Mouse (Mus musculus): Measurements from ENCODE around the gene Acsf3. TPM values are rescaled to one million over a fixed set of nuclear protein-coding genes. Genes with fewer than 3 reads are reported as not detected.

Gene Acsf3
- polyA plus RNA-seq, 1 experiment from 2014 or later: 16.3 TPM

GRCm38 (mm10) chr8:122751342-122751741 is 23.9 kb upstream of the Acsf3 start:
- no peaks in the 10 kb centered on the region for H3K36me3 ChIP-seq (ENCODE audit: control insufficient read depth, insufficient read depth, low read length)
- peak overlapping the region; percentile 39 for H3K4me2 ChIP-seq (ENCODE audit: low read depth, low read length)
- no peaks in the 10 kb centered on the region for H3K9me3 ChIP-seq (ENCODE audit: control insufficient read depth, low read length)
- peak overlapping the region; percentile 89 for H3K27ac ChIP-seq (ENCODE audit: low read depth, low read length)
- peak; percentile 62 for ATAC-seq (ENCODE audit: low read depth)
- no peaks in the 10 kb centered on the region for H3K27me3 ChIP-seq (ENCODE audit: control insufficient read depth, insufficient read depth, low read length)
- peak overlapping the region; percentile 26 for H3K4me3 ChIP-seq (ENCODE audit: low read depth, low read length)
- peak overlapping the region; percentile 46 for H3K9ac ChIP-seq (replicated peaks; ENCODE audit: low read depth, low read length)
- H3K4me1 ChIP-seq (ENCODE audit: control insufficient read depth, insufficient read depth, low read length): peaks cover 24% of the 10 kb centered on the region
- WGBS: 40% methylated on average over 5 of the region's 5 CpGs

- no peaks in the 10 kb centered on the region for H3K9me3 ChIP-seq (ENCODE audit: control insufficient read depth, low read length)
- peaks cover 15% of the 10 kb centered on the region for H3K4me1 ChIP-seq (ENCODE audit: control insufficient read depth, insufficient read depth, low read length)
- peak overlapping the region; percentile 39 for H3K4me2 ChIP-seq (ENCODE audit: low read depth, low read length)
- WGBS: 63% methylated on average over 29 of the region's 29 CpGs
- H3K4me3 ChIP-seq (ENCODE audit: low read depth, low read length): peak overlapping the region; percentile 26
- no peaks in the 10 kb centered on the region for H3K27me3 ChIP-seq (ENCODE audit: control insufficient read depth, insufficient read depth, low read length)
- H3K36me3 ChIP-seq (ENCODE audit: control insufficient read depth, insufficient read depth, low read length): no peaks in the 10 kb centered on the region
- H3K9ac ChIP-seq (replicated peaks; ENCODE audit: low read depth, low read length): peak overlapping the region; percentile 46
- peak; percentile 59; the same call in 1 of the 2 replicates for ATAC-seq (ENCODE audit: low read depth)
- peak overlapping the region; percentile 89 for H3K27ac ChIP-seq (ENCODE audit: low read depth, low read length)
These were observed 23.1 kb upstream of the Acsf3 start for GRCm38 (mm10) chr8:122752111-122752721.

- no peaks in the 10 kb centered on the region for H3K9me3 ChIP-seq (ENCODE audit: control insufficient read depth, low read length)
- no peak overlapping the region for H3K4me2 ChIP-seq (ENCODE audit: low read depth, low read length)
- no peaks in the 10 kb centered on the region for H3K27me3 ChIP-seq (ENCODE audit: control insufficient read depth, insufficient read depth, low read length)
- no peaks in the 10 kb centered on the region for H3K36me3 ChIP-seq (ENCODE audit: control insufficient read depth, insufficient read depth, low read length)
- no peak overlapping the region for H3K9ac ChIP-seq (replicated peaks; ENCODE audit: low read depth, low read length)
- ATAC-seq (ENCODE audit: low read depth): no peak
- H3K27ac ChIP-seq (ENCODE audit: low read depth, low read length): no peak overlapping the region
- H3K4me3 ChIP-seq (ENCODE audit: low read depth, low read length): no peak overlapping the region
- 0 out of 2 replicates have a peak, but pooled peaks cover 7% of the 10 kb centered on the region for H3K4me1 ChIP-seq (ENCODE audit: control insufficient read depth, insufficient read depth, low read length)
These were observed 16.7 kb upstream of the Acsf3 start for GRCm38 (mm10) chr8:122758597-122758996.

- H3K4me3 ChIP-seq (ENCODE audit: low read depth, low read length): no peak overlapping the region
- no peaks in the 10 kb centered on the region for H3K9me3 ChIP-seq (ENCODE audit: control insufficient read depth, low read length)
- 0 out of 2 replicates have a peak, but pooled peaks cover 7% of the 10 kb centered on the region for H3K4me1 ChIP-seq (ENCODE audit: control insufficient read depth, insufficient read depth, low read length)
- H3K4me2 ChIP-seq (ENCODE audit: low read depth, low read length): no peak overlapping the region
- H3K36me3 ChIP-seq (ENCODE audit: control insufficient read depth, insufficient read depth, low read length): no peaks in the 10 kb centered on the region
- no peak overlapping the region for H3K9ac ChIP-seq (replicated peaks; ENCODE audit: low read depth, low read length)
- ATAC-seq (ENCODE audit: low read depth): no peak
- 0 out of 2 replicates have a peak overlapping the region, but pooled peaks have one; percentile 39 for H3K27ac ChIP-seq (ENCODE audit: low read depth, low read length)
- H3K27me3 ChIP-seq (ENCODE audit: control insufficient read depth, insufficient read depth, low read length): no peaks in the 10 kb centered on the region
- WGBS: 69% methylated on average over 7 of the region's 7 CpGs
These were observed 15.2 kb upstream of the Acsf3 start for GRCm38 (mm10) chr8:122760116-122760515.

GRCm38 (mm10) chr8:122761109-122761508 is 14.2 kb upstream of the Acsf3 start:
- 69% methylated on average over 6 of the region's 6 CpGs for WGBS
- Histone ChIP-seq H3K27me3 (ENCODE audit: control insufficient read depth, insufficient read depth, low read length) (no peaks in the 10 kb centered on the region), H3K4me2 (ENCODE audit: low read depth, low read length) (no peak overlapping the region), H3K9ac (replicated peaks; ENCODE audit: low read depth, low read length) (no peak overlapping the region), H3K4me1 (ENCODE audit: control insufficient read depth, insufficient read depth, low read length) (0 out of 2 replicates have a peak, but pooled peaks cover 7% of the 10 kb centered on the region), H3K36me3 (ENCODE audit: control insufficient read depth, insufficient read depth, low read length) (no peaks in the 10 kb centered on the region), H3K9me3 (ENCODE audit: control insufficient read depth, low read length) (no peaks in the 10 kb centered on the region), H3K27ac (ENCODE audit: low read depth, low read length) (no peak overlapping the region), H3K4me3 (ENCODE audit: low read depth, low read length) (no peak overlapping the region)
- ATAC-seq (ENCODE audit: low read depth): no peak

GRCm38 (mm10) chr8:122762731-122763266 is 12.5 kb upstream of the Acsf3 start:
- no peak overlapping the region for H3K4me3 ChIP-seq (ENCODE audit: low read depth, low read length)
- H3K4me1 ChIP-seq (ENCODE audit: control insufficient read depth, insufficient read depth, low read length): 0 out of 2 replicates have a peak, but pooled peaks cover 10% of the 10 kb centered on the region
- H3K9ac ChIP-seq (replicated peaks; ENCODE audit: low read depth, low read length): no peak overlapping the region
- no peaks in the 10 kb centered on the region for H3K27me3 ChIP-seq (ENCODE audit: control insufficient read depth, insufficient read depth, low read length)
- no peaks in the 10 kb centered on the region for H3K36me3 ChIP-seq (ENCODE audit: control insufficient read depth, insufficient read depth, low read length)
- no peak for ATAC-seq (ENCODE audit: low read depth)
- no peak overlapping the region for H3K27ac ChIP-seq (ENCODE audit: low read depth, low read length)
- H3K4me2 ChIP-seq (ENCODE audit: low read depth, low read length): no peak overlapping the region
- no peaks in the 10 kb centered on the region for H3K9me3 ChIP-seq (ENCODE audit: control insufficient read depth, low read length)
- 60% methylated on average over 12 of the region's 12 CpGs for whole genome bisulfite sequencing

- H3K27me3 ChIP-seq (ENCODE audit: control insufficient read depth, insufficient read depth, low read length): no peaks in the 10 kb centered on the region
- H3K4me3 ChIP-seq (ENCODE audit: low read depth, low read length): no peak overlapping the region
- H3K4me1 ChIP-seq (ENCODE audit: control insufficient read depth, insufficient read depth, low read length): 0 out of 2 replicates have a peak, but pooled peaks cover 10% of the 10 kb centered on the region
- H3K9me3 ChIP-seq (ENCODE audit: control insufficient read depth, low read length): no peaks in the 10 kb centered on the region
- H3K27ac ChIP-seq (ENCODE audit: low read depth, low read length): no peak overlapping the region
- no peak overlapping the region for H3K4me2 ChIP-seq (ENCODE audit: low read depth, low read length)
- ATAC-seq (ENCODE audit: low read depth): no peak
- 87% methylated on average over 14 of the region's 14 CpGs for WGBS
- H3K9ac ChIP-seq (replicated peaks; ENCODE audit: low read depth, low read length): no peak overlapping the region
- no peaks in the 10 kb centered on the region for H3K36me3 ChIP-seq (ENCODE audit: control insufficient read depth, insufficient read depth, low read length)
These were observed 12.0 kb upstream of the Acsf3 start for GRCm38 (mm10) chr8:122763267-122763738.

GRCm38 (mm10) chr8:122764790-122765474 is 10.4 kb upstream of the Acsf3 start:
- no peak for ATAC-seq (ENCODE audit: low read depth)
- WGBS: 90% methylated on average over 7 of the region's 7 CpGs
- no peak overlapping the region for H3K9ac ChIP-seq (replicated peaks; ENCODE audit: low read depth, low read length)

GRCm38 (mm10) chr8:122766189-122766588 is 9.1 kb upstream of the Acsf3 start:
- 78% methylated on average over 5 of the region's 5 CpGs for WGBS
- H3K27me3 ChIP-seq (ENCODE audit: control insufficient read depth, insufficient read depth, low read length): no peaks in the 10 kb centered on the region
- H3K4me2 ChIP-seq (ENCODE audit: low read depth, low read length): no peak overlapping the region
- H3K27ac ChIP-seq (ENCODE audit: low read depth, low read length): no peak overlapping the region
- ATAC-seq (ENCODE audit: low read depth): no peak
- 0 out of 2 replicates have a peak, but pooled peaks cover 3% of the 10 kb centered on the region for H3K4me1 ChIP-seq (ENCODE audit: control insufficient read depth, insufficient read depth, low read length)
- H3K4me3 ChIP-seq (ENCODE audit: low read depth, low read length): no peak overlapping the region
- H3K9ac ChIP-seq (replicated peaks; ENCODE audit: low read depth, low read length): no peak overlapping the region
- H3K9me3 ChIP-seq (ENCODE audit: control insufficient read depth, low read length): no peaks in the 10 kb centered on the region
- no peaks in the 10 kb centered on the region for H3K36me3 ChIP-seq (ENCODE audit: control insufficient read depth, insufficient read depth, low read length)

More at GRCm38 (mm10) chr8:122764790-122765474, 10.4 kb upstream of the Acsf3 start:
- Histone ChIP-seq H3K4me3 (ENCODE audit: low read depth, low read length) (no peak overlapping the region), H3K4me2 (ENCODE audit: low read depth, low read length) (no peak overlapping the region), H3K36me3 (ENCODE audit: control insufficient read depth, insufficient read depth, low read length) (no peaks in the 10 kb centered on the region), H3K9me3 (ENCODE audit: control insufficient read depth, low read length) (no peaks in the 10 kb centered on the region), H3K27me3 (ENCODE audit: control insufficient read depth, insufficient read depth, low read length) (no peaks in the 10 kb centered on the region), H3K4me1 (ENCODE audit: control insufficient read depth, insufficient read depth, low read length) (0 out of 2 replicates have a peak, but pooled peaks cover 10% of the 10 kb centered on the region), H3K27ac (ENCODE audit: low read depth, low read length) (no peak overlapping the region)
